Mouse (Mus musculus) urinary bladder, postnatal 36 days (tissue): Measurements from ENCODE around the gene Gtf2f1.
"Not testable (repeated sequence)": the region's sequence is repeated elsewhere in the genome, so short reads cannot be mapped to it uniquely, and the experiment has no call there.

ENCODE experiments used
- DNase-seq, 2 experiments: peaks; one replicate each; pipeline ENCODE4 v3.0.0; 2022; ENCODE audit warnings: low spot score in 2 of 2, mixed read lengths in 1 of 2

The Gtf2f1 gene

GRCm38 (mm10) chr17:57011236-57012141 is at the start of gene Gtf2f1, which contains the start of gene Gm17949:
Gene Gtf2f1 (minus strand): TSS chr17:57011288.
Gene Gm17949 (plus strand): TSS chr17:57011469.
- DNase-seq = peak; percentile 82 to 91

GRCm38 (mm10) chr17:57060231-57060801 is 49.2 kb upstream of the Gtf2f1 start:
- peak; percentile 94 for DNase-seq

- DNase-seq = peak; percentile 31 to 54
Observed at GRCm38 (mm10) chr17:57059486-57059977, 48.4 kb upstream of the Gtf2f1 start, which contains the start of gene Slc25a23. Gene Slc25a23 (minus strand): TSS chr17:57059863.

- peak in 1 of 2 experiments; percentile 19 for DNase-seq
Observed at GRCm38 (mm10) chr17:57058891-57059485, 47.9 kb upstream of the Gtf2f1 start, which contains the start of gene Crb3. Gene Crb3 (plus strand): TSS chr17:57059105.

- no peak for DNase-seq
Observed at GRCm38 (mm10) chr17:57056246-57056645, 45.2 kb upstream of the Gtf2f1 start.

GRCm38 (mm10) chr17:57051679-57052078 is 40.6 kb upstream of the Gtf2f1 start:
- DNase-seq = not testable (repeated sequence)

GRCm38 (mm10) chr17:57048816-57049215 is 37.7 kb upstream of the Gtf2f1 start:
- no peak for DNase-seq

GRCm38 (mm10) chr17:57047406-57047805 is 36.3 kb upstream of the Gtf2f1 start:
- no peak for DNase-seq

- DNase-seq = no peak
Observed at GRCm38 (mm10) chr17:57041554-57041953, 30.5 kb upstream of the Gtf2f1 start, which contains the start of gene Slc25a41. Gene Slc25a41 (minus strand): TSS chr17:57041654.

- DNase-seq = no peak
Observed at GRCm38 (mm10) chr17:57038978-57039377, 27.9 kb upstream of the Gtf2f1 start.

- DNase-seq = no peak
Observed at GRCm38 (mm10) chr17:57032854-57033253, 21.8 kb upstream of the Gtf2f1 start.

- peak; percentile 99 for DNase-seq
Observed at GRCm38 (mm10) chr17:57031661-57032420, 20.8 kb upstream of the Gtf2f1 start.

GRCm38 (mm10) chr17:57030931-57031660 is 20.0 kb upstream of the Gtf2f1 start, which contains the start of gene Khsrp:
Gene Khsrp (minus strand): TSS chr17:57031522.
- DNase-seq = no peak

GRCm38 (mm10) chr17:57029691-57030090 is 18.6 kb upstream of the Gtf2f1 start:
- no peak for DNase-seq

GRCm38 (mm10) chr17:57027471-57027870 is 16.4 kb upstream of the Gtf2f1 start:
- DNase-seq = no peak

- DNase-seq = no peak
Observed at GRCm38 (mm10) chr17:57020960-57021359, 9.9 kb upstream of the Gtf2f1 start.

GRCm38 (mm10) chr17:57019693-57020092 is 8.6 kb upstream of the Gtf2f1 start:
- no peak for DNase-seq

- DNase-seq = no peak
Observed at GRCm38 (mm10) chr17:57012245-57012795, 1.2 kb upstream of the Gtf2f1 start.

GRCm38 (mm10) chr17:57010911-57011235 is 215 bp downstream of the Gtf2f1 start:
- DNase-seq = no peak
